Mouse (Mus musculus) c-Kit-positive CD71-positive TER-119-positive erythroid progenitor cells, embryonic 14.5 days (primary cell): Measurements from ENCODE around the gene Mindy1.
"Not testable (repeated sequence)": the region's sequence is repeated elsewhere in the genome, so short reads cannot be mapped to it uniquely, and the experiment has no call there.

Experiments used
- DNase-seq: peaks from one replicate; pipeline ENCODE4 v3.0.0-alpha.2; 2013; ENCODE audit warnings: low spot score

Gene Mindy1

DNA sequence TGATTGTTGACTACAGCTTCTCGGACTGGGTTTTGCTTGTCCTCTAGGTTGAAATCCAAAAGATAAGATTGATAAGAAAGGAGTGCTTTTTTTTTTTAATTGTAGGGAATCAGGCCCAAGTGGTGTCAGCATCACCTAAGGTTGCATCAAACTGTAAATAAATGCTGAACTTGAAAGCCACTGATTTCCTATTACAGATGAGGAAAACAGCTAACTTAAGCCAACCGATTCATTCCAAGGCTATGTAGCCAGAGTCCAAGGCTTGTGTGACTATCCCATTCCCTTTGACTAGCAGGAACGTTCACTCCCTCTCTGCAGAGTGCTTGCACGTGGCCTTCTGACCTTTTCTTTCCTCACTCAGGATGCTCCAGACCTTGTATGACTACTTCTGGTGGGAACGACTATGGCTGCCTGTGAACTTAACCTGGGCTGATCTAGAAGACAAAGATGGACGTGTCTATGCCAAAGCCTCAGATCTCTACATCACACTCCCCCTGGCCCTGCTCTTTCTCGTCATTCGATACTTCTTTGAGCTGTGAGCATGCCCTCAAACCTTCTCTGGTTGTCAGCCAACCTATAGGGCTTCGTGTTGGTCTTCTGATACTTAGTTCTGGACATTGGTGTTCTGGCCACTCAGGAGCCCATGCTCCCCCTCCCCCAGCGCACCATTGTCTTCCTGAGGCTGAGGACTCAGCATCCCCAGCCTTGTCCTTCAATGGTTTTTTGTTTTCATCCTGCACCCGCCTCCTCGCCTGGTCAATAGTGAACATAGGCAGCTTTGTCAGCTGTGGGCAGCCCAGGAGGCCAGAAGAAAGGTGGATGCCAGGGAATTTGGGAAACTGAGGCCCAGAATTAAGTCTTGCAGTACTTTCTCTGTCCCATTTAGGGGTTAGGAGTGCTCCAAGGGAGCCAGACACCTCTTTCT lies 38.8 kb downstream of the Mindy1 start:
- no peak for DNase-seq

GRCm38 (mm10) chr3:95323429-95323828 lies 42.3 kb downstream of the Mindy1 start:
- DNase-seq: no peak

DNA sequence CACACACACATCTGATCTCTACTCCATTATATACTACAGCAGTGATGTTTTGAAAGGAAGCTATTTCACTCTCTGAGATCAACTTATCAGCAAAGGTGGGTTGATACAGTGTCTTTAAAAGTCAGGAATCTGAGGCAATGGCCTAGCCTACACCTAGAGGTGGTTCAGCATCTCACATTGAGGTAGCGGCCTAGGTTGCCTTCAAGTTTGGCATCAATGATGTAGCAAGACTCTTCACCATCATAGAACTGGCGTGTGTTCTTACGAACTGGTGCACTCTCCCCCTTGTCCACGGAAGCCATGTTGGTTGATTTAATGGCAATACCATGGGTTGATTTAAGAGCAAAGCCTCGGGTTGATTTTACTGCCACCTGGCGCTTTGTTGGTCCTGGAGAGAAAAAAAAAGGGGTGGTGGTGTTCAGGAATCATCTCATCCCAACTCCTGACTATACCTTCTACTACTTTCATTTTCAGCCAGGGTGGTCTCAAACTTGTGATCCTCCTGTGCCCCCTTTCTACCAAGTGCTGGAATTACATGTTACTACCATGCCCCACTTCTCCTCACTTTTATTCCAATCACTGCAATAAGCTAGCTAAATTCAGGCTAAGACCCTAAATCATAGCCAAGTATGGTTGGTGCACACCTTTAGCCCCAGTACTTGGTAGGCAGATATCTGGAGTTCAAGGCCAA lies 43.5 kb downstream of the Mindy1 start:
- no peak for DNase-seq

GRCm38 (mm10) chr3:95328803-95329404 lies 47.8 kb downstream of the Mindy1 start:
- no peak for DNase-seq

GRCm38 (mm10) chr3:95331528-95331927 lies 50.4 kb downstream of the Mindy1 start:
- no peak for DNase-seq

DNA sequence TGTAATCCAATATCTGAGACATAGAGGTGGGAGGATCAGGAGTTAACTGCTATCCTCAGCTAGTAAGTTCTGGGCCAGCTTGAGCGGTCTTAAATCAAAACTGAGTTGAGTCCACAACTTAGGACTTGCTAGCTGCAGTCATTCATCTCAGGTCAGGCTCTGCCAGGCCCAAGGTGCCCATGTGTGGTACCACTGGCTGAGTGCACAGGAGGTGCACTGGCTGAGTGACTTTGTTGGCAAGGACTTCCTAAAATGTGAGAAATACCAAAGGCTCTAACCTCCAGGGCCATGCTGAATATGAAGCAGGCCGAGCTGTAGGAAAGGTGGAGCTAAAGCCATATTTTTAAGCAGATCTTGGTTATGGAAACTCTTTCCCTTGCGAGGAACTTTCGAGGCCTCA lies 56.2 kb downstream of the Mindy1 start:
- DNase-seq: no peak

DNA sequence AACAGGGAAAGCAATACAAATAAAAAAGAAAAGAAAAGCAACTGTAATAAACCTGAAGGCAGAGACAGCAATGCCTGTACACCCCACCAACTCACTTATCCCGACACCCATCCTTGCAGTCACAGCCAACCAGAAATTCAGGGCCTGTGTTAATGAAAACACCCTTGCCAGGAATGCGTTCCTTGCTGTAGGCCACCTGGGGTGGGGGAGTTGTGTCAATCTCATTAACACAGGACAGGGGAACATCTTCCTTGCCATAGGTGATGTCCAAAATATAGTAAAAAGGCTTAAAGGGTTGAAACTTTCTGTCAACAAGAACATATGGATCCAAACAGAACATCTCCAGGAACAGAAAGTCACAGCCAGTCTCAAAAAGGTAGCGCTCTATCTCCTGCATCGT lies 57.1 kb downstream of the Mindy1 start:
- DNase-seq: no peak

GRCm38 (mm10) chr3:95343356-95344000 lies 62.3 kb downstream of the Mindy1 start:
- DNase-seq: not testable (repeated sequence)
